Mouse (Mus musculus) right cerebral cortex, adult 2 months (tissue): ENCODE data around the gene Pnmt.
A peak's percentile ranks its signal among the peaks of the same experiment; 100 is the strongest.
"Not testable (repeated sequence)": the region's sequence is repeated elsewhere in the genome, so short reads cannot be mapped to it uniquely, and the experiment has no call there.

Experiments used
- DNase-seq, 2 experiments: peaks; one replicate each; pipeline ENCODE4 v3.0.0; 2021 to 2022; ENCODE audit warnings: low spot score in 2 of 2

Pnmt gene

DNA sequence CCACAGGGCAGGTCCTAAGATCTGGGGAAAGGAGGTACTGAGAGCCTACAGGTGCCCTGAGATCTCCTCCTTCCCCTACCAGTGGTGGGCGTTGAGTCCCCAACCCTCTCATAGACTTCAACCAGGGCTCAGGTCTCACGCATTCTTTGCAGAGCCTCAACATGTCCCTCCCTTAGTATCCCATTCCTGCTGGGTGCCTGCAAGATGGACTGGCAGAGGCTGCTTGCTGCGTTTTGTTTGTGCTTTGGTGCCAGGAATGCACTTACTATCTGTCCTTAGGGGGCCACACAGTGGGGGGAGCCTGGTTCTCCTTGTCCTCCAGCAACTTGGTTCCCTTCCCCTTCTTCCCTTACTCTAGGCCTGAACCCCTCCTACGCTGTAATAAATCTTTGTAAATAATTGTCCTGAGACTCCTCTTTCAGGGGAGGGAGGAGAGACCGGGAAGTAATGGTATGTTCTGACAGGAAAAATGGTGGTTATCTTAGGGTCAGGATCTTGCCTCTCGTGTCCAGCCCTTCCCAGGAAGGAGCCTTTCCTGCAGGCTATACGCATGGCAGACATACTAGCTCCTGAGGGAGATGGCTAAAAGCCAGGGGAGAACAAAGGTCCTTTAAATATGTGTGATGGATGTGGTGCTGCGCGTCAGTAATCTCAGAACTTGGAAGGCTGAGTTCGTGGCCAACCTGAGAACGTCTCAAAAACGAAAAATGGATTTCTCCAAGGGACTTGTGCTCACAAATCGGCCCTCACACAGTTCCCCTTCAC lies 28.7 kb upstream of the Pnmt start:
- DNase-seq = no peak

DNA sequence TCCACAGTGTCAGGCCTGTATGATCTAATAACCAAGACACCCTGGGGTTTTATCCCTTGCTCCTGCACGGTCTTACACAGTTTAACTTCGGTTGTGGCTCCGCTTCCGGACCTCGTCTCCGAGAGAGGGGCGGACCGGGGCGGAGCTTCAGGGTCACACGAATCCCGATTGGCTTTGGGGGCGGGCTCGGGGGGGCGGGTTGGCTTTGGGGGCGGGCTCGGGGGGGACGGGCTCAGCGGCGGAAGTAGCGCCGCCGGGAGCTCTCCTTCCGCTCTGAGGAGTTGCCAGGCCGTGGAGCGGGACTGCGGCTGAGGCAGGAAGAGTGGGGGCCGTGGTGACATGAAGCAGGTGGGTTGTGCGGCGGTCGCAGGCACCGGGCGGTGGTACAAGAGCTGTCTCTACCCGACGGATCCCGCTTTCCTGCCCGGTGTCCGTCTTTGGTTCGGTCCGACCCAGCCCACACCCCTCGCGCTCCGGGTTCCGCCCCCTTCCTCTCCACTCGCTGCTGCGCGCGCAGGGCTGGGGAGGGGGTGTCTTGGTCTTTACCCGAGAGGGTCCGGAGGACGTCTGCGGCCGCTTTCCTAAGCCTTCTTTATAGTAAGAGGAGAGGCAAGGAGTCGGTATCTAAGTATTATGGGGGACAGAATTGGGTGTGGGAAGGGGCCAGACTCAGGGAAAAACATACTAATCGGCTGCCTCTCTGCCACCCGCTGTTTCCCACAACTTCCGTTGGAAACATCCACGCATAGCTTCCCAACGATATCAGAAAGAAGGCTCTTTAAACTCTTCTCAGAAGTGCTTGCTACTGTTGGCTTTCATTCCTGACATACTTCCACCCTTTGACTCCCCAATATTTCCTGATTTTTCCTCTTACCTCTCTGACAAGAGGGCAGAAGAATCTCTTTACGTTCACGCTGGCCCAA lies 27.8 kb upstream of the Pnmt start, which contains the start of gene Stard3:
Gene Stard3, plus strand, starts transcription at position 208 of the 923 bp plus-strand sequence.
- DNase-seq = peak; percentile 82 to 85

DNA sequence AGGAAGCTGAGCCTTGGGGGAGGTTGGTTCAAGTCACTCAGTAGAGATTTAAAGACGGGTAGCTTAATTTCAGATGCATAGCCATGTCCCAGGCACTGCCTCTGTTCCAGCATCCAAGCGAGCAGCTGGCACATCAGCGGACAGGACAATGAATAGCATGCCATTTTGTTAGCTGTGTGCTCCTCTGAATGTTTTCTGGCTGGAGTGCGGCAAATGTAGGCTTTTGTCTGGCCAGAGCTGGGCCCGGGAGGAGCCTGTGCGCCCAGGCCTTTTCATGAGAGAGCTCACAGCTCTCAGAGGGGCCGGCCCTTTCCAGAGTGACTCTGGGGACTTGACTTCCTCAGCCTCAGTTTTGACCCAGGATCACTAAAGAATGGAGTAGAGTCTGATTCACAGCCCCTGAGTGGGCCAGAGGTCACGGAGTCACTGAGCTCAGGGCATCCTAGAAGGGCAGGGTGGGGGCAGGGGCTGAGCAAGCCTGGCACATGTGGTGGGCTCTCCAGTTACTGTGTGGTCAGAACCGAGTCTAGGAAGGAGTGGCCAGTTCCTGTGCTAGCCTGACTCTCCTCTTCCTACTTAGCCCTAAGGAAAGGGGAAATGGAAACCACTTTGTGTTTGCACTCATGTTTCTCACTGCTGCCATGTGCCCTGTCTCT lies 25.3 kb upstream of the Pnmt start:
- no peak for DNase-seq

DNA sequence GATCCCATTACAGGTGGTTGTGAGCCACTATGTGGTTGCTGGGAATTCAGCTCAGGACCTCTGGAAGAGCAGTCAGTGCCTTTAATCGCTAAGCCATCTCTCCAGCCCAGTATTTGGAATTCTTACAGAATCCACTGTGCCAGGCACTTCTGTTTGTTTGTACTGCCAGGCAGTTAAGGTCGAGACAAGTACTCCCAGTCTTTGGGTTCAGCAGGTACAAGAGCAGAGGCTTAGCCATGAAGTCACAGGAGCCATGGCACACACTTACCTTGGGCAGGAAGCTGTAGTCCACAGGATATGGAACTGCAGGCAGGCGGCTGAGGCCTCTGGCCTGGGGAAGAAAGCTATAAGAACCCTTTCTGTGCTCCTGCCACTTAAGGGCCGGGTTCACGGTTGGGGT lies 22.4 kb upstream of the Pnmt start:
- DNase-seq = no peak

DNA sequence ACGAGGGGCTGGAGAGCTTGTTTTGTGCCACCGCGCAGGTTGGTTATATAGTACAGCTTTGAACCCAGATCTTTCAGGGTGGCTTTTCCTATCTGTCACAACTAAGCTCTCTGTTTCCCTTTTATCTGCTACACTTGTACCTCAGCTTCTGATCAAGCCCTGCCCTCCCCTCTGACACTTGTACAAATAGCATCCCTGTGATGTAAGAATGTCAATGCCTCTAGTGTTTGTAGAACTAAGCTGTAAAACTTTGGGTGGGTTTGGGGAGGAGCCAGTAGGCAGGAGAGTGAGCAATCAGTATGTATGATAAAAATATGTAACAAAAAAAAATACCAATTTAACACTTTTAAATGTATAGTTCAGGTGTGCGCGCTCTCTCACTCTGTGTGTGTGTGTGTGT lies 21.8 kb upstream of the Pnmt start:
- DNase-seq = no peak

DNA sequence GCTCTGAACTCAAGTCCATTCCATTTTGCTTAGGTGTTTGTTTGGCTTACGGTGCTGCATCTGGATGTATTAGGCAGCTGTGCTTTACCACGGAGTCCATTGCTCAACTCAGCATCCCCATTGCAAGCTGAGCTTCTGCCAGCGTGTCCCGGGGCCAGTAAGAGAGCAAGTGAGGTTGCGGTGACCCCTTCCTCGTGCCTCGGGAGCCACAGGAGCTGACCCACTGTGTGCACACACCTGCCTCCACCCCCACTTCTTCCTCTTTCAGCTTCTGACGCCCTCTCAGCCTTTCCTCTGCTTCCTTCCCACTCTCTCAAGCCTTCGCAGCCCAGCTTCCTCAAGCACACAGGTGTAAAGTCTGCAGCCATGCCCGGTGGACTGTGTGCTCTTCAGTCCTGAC lies 20.0 kb upstream of the Pnmt start:
- DNase-seq = no peak

DNA sequence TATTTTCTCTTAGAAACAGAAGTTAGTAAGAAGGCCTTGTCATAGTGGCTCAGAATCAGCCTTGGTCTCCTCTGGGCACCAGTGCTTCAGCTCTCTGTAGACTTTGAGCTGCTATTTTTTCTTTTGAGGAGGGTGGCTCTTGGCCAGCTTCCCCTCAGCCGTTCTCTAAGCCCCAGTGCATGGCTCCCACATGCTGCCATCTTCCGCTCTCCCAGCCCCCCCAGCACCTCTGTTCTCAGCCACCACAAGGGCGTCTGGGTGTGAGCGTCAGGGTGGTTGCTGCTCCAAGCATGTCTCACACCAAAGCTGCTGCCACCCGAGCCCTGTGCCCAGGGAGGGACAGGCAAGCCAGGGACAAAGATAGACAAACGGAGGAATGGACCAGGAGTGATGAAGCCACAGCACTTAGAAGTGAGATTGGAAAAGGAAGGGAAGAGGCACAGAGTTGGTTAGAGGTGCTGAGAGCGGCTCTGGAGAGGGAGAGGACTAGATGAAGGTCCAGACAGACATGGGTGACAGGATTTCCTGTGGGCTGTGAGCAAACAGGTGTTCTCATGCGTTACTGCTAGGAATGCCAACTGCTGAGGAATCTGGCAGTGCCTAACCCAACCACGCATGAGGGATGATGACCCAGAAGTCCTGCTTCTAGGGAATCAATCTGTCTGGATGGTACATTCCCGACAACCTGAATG lies 18.9 kb upstream of the Pnmt start:
- peak in 1 of 2 experiments; percentile 55 for DNase-seq

DNA sequence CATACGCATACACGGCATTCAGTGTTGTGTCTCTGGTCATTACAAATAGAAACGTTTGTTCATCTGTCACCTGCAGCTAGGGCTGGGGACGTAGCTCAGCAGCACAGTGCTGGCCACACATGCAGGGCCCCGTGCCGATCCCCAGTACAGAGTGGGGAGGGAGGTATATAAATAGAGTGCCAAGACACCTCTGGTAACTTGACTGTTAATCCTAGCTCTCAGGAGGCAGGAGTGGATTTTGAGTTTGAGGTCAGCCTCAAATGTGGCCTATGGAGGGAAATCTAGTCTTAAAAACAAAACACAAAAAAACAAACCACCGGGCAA lies 18.4 kb upstream of the Pnmt start:
- no peak for DNase-seq

DNA sequence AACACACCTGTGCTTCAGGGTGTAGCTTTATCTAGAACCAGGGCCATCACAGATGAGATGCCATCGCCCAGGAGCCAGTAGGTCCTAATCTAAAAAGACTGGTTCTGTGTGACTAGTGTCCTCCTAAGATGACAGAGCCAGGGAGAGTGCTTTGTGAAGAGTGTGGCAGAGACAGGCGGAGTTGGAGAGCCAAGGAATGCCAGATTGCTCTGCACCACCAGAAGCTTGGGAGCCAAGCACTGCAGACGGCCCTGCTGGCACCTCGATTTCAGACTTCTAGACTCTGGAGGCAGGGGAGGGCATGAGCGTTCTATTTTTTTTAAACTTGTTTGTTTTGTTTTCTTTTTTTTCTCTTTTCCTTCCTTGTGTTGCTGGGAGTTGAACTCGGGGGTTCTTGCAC lies 16.9 kb upstream of the Pnmt start:
- no peak for DNase-seq

DNA sequence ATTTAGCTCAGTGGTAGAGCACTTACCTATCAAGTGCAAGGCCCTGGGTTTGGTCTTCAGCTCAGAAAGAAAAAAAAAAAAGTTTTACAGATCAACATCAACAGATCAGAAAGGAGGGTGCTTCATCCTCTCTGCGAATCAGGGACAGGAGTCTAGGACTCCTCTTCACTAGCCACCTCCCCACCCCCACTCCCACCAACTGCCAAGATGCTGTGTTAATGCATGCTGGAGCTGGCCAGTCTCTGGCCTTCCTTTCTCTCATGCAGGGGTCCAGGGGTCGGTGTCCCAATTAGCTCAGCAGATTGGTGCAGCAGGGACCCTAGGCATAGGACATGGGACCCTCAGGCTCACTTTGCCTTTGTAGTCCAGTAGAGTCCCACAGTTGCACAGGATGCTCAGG lies 15.7 kb upstream of the Pnmt start:
- DNase-seq = no peak

DNA sequence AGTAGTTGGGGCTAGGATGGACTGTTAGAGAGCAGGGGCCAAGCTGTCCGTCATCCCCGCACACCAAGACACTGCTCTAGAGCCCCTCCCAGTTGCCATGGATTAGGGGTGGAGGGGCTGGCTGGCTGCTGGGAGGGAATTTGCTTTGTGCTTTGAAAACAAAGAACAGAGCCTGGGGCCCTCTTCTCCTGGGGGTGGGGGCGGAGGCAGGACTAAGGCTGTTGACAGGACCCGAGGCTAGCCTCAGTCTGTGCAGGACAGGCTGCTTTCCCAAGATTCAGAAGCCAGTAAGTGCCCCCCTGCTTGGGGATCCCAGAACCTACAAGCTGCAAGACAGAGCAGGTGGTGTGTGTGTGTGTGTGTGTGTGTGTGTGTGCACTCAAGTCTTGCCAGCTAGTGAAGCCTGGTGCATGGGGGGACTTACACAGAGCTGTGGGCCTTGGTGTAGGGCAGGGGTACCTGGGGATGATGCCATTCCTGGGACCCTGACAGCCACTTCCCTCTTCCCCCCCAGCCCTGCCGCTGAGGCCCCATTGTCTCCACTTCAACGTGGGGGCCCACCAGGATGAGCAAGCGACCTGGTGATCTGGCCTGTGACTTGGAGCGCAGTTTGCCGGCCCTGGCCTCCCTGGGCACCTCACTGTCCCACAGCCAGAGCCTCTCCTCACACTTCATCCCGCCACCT lies 14.6 kb upstream of the Pnmt start:
- no peak for DNase-seq

DNA sequence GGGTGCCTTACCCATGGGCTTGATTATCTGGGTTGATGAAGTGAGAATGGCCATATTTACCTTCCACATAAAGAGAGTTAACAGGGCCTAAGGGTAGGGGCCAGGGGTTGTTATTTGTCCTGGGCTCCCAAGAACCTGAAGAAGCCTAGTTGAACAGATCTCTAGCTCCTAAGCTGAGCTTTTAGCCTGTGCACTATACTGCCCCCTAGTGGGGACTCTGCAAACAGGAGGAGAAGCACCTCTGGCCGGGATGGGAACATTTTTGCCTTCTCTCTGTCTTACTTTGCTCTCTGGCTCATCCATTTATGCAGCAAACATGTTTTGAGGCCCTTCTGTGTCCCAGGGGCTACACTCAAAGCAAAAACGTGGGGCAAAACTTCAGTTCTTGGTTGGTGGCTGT lies 13.8 kb upstream of the Pnmt start:
- peak; percentile 56 to 64 for DNase-seq

DNA sequence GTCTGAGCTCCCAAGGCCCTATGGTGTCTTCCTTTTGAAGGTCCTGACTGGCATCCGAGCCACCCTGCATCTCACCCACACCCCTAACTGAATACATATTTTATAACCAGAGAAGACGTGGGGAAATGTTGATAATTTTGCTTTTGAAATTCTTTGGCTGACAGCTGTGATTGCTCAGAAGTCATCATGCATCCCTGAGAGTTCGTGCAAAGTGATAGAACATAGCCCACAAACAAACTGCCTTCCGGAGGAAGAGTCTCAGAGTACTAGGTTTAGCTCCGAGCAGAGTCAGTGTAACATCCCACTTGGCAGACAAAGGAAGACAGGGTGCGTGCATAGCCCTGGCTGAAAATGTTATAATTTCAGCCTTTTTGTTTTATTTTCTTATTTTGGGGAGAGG lies 13.0 kb upstream of the Pnmt start:
- no peak for DNase-seq

DNA sequence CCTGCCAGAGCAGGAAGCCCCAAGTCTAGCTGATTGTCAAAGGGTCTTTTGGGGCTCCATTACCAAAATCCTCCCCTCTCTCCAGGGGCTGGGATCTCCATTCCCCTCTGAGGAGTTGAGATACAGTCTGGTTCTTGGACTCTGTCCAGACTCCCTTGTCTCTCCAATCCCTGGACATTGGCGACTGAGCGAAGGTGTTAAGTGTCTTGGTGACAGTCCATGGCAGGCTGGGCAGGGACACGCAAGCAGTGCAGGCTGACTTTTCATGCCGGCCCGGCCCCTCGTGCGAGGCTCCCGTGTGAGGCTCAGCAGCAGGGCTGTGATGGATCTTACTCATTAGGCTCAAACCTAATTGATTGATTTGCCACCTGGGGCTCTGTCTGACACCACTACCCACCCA lies 12.0 kb upstream of the Pnmt start:
- DNase-seq = no peak

DNA sequence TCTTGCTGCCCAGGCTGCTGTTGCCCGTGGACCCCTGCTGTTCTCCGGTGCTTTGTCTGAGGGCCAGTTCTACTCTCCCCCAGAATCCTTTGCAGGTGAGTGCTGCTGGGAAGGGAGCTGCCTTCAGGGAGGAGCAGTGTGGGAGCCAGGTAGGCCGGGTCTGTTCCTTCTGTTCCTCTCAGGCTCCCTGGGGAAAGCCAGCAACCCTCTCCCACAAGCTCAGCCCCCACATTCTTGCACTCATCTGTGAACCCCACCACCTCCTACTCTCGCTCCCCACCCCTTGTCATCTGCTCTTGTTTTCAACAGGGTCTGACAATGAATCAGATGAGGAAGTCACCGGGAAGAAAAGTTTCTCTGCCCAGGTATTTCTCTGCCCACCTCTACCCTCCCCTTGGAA lies 9.5 kb upstream of the Pnmt start:
- no peak for DNase-seq

DNA sequence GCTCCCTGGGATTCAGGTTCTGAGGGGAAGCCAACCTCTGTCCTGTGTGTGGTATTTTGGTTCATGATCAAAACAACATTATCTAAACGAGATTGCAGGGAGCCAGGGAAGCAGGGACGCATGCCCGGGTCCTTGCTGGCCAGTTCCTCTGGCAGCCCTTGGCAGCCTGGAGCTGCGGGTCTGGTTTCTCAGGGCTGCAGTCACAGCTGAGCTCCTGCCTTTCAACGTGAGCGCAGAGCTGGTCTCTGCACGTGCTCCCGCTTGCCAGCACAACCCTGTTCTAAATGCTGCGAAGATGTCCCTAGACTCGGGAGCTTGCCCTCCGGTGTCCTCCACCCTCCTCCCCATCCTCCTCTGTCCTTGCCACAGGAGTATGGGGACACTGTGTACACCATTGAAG lies 8.5 kb upstream of the Pnmt start:
- no peak for DNase-seq

DNA sequence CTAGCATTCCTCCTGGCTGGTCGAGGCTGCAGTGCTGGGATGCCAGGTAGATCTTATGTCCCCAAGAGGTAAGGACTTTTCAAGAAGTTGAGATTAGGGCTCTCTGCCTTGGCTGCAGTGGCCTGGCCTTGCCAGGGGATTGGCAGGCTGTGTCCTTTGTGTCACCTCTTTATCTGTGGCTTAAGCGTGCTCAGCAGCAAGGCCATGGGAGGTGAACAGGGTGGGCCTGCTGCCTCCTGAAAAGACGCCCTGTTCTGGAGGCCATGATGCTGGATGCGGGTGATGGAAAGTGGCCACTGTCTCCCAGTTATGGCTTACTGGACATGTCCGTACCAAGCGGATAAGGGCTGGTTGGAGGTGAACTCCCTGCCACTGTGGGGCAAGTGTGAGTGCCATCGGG lies 6.9 kb upstream of the Pnmt start:
- DNase-seq = no peak

DNA sequence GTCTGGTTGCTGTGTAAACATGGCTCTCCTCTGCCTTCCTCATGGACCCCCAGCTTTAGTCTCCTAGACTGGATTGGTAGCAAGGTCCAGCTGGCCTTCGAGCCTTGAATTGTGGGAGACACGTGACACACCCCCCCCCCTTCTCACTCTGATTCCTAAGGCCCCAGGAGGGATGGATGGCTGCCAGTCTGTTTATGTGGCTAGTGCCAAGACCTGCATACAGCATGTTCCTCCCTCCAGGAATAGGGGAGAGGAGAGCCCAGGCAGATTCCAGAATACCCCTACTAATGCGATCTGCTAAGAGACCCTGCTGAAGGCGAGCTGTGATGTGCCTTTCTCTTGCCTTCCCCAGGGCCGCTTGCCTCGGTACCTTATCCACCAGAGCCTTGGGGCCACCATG lies 6.1 kb upstream of the Pnmt start:
- DNase-seq = no peak

DNA sequence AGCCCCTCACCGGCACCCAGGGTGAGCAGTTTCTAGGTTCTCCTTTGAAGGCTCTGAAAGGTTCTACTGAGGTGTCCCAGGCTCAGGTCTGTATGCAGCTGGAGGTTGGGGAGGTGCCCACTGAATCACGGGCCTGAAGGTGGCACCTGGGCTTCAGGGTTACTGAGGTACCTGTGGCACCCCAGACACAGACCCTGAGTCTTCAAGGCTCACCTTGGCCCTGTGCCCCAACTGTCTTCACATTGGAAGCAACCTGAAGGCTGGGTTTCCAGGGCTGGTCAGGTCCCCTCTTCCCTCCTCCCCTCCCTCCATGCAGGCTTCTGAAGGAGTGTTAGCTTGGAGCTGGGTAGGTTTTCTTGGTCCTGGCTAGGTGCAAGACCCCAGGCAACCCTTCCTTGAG lies 4.6 kb upstream of the Pnmt start:
- no peak for DNase-seq

DNA sequence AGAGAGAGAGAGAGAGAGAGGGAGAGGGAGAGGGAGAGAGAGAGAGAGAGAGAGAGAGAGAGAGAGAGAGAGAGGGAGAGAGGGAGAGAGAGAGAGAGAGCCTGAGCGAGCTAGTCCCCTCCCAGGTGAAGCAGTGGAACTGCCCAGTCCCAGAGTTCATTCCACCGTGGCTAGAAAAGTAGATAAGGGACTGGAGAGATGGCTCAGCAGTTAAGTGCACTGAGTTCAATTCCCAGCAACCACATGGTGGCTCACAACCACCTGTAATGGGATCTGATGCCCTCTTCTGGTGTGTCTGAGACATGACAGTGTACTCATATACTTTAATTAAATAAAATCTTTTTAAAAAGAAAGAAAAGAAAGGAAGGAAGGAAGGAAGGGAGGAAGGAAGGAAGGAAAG lies 3.8 kb upstream of the Pnmt start:
- not testable (repeated sequence) for DNase-seq

DNA sequence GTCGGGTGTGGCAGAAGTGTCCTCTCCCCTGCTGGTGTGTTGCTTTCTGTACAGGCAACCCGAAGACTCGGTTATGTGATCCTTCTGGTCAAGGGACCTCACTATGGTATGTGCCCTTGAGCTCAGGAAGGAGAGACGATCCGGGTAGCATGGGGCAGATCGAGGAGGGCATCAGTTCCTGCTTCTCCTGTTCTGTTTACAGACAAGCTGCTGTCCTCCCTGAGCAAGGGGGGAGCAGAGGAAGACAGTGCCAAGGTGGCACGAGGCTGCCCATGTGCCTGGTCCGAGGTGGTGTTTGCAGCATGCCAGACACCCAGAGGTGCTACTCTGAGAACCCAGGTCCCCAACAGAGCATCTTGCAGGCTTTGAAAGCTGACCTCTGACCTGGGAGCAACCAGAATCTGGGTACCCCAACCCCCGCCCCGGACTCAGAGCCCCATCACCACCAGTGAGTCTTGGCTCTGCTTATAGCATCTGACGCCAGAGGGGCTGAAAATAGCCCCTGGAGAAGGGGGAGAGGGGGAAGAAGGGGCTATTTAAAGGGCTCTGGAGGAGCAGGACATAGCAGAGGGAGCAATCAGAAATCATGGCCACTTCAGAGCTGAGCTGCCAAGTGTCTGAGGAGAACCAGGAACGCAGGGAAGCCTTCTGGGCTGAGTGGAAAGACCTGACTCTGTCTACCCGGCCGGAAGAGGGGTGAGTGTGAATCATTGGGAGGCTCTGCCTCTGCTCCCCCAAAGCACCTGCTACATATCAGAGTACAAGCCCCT lies 2.8 kb upstream of the Pnmt start, which contains the start of gene Tcap:
Gene Tcap, plus strand, starts transcription at position 551 of the 770 bp plus-strand sequence.
- no peak for DNase-seq
